Mouse (Mus musculus): Measurements from ENCODE around the gene Fkbp4. TPM values are rescaled to one million over a fixed set of nuclear protein-coding genes. Genes with fewer than 3 reads are reported as not detected.

The Fkbp4 gene
- total RNA-seq, 2 experiments from 2014 or later: 259 to 278 TPM

- peak; percentile 67 to 73 for DNase-seq
Measured at GRCm38 (mm10) chr6:128437731-128438316, 653 bp downstream of the Fkbp4 start.

GRCm38 (mm10) chr6:128437288-128437687 lies 1.2 kb downstream of the Fkbp4 start:
- intact Hi-C loops (cut with DNase I): no loop called here
- no peak for DNase-seq

More at GRCm38 (mm10) chr6:128437731-128438316, 653 bp downstream of the Fkbp4 start:
- intact Hi-C loops (cut with DNase I): no loop called here

GRCm38 (mm10) chr6:128436356-128437005 lies 2.0 kb downstream of the Fkbp4 start:
- DNase-seq: no peak
- intact Hi-C loops (cut with DNase I): no loop called here

- intact Hi-C loops (cut with DNase I): no loop called here
Measured at GRCm38 (mm10) chr6:128435474-128435873, 3.0 kb downstream of the Fkbp4 start.

GRCm38 (mm10) chr6:128433566-128433965 lies 4.9 kb downstream of the Fkbp4 start:
- no peak for DNase-seq
- intact Hi-C loops (cut with DNase I): no loop called here

More at GRCm38 (mm10) chr6:128435474-128435873, 3.0 kb downstream of the Fkbp4 start:
- peak; percentile 87 to 88 for DNase-seq

GRCm38 (mm10) chr6:128432356-128432915 lies 6.0 kb downstream of the Fkbp4 start:
- peak; percentile 64 to 68 for DNase-seq
- intact Hi-C loops (cut with DNase I): no loop called here

GRCm38 (mm10) chr6:128429826-128430225 lies 8.7 kb downstream of the Fkbp4 start:
- intact Hi-C loops (cut with DNase I): no loop called here

GRCm38 (mm10) chr6:128429300-128429699 lies 9.2 kb downstream of the Fkbp4 start:
- no peak for DNase-seq
- intact Hi-C loops (cut with DNase I): no loop called here

More at GRCm38 (mm10) chr6:128429826-128430225, 8.7 kb downstream of the Fkbp4 start:
- no peak for DNase-seq

GRCm38 (mm10) chr6:128427571-128427970 lies 10.9 kb downstream of the Fkbp4 start:
- DNase-seq: no peak
- intact Hi-C loops (cut with DNase I): no loop called here

- DNase-seq: no peak
- intact Hi-C loops (cut with DNase I): no loop called here
Measured at GRCm38 (mm10) chr6:128425046-128425445, 13.4 kb downstream of the Fkbp4 start.

GRCm38 (mm10) chr6:128424269-128425019 lies 14.0 kb downstream of the Fkbp4 start, which contains the start of gene Itfg2:
TSS of gene Itfg2 (minus strand) at chr6:128424931.
- DNase-seq: peak; percentile 94 to 95
- intact Hi-C loops (cut with DNase I): no loop called here

- intact Hi-C loops (cut with DNase I): no loop called here
- DNase-seq: no peak
Measured at GRCm38 (mm10) chr6:128423496-128424268, 14.8 kb downstream of the Fkbp4 start.

- intact Hi-C loops (cut with DNase I): no loop called here
- DNase-seq: no peak
Measured at GRCm38 (mm10) chr6:128421480-128421879, 17.0 kb downstream of the Fkbp4 start.

- intact Hi-C loops (cut with DNase I): no loop called here
- DNase-seq: no peak
Measured at GRCm38 (mm10) chr6:128421036-128421435, 17.4 kb downstream of the Fkbp4 start.

GRCm38 (mm10) chr6:128418076-128418475 lies 20.4 kb downstream of the Fkbp4 start:
- no peak for DNase-seq
- intact Hi-C loops (cut with DNase I): no loop called here

GRCm38 (mm10) chr6:128416169-128416568 lies 22.3 kb downstream of the Fkbp4 start:
- no peak for DNase-seq
- intact Hi-C loops (cut with DNase I): no loop called here

GRCm38 (mm10) chr6:128411115-128411514 lies 27.4 kb downstream of the Fkbp4 start:
- intact Hi-C loops (cut with DNase I): loop anchor here (1.0 to 5.0 kb wide), 3 partner anchors 30 to 174 kb away; no protein-coding TSS in a partner anchor
- DNase-seq: peak; percentile 77 to 85

GRCm38 (mm10) chr6:128410305-128410704 lies 28.2 kb downstream of the Fkbp4 start:
- DNase-seq: no peak
- intact Hi-C loops (cut with DNase I): loop anchor here (2.0 to 5.0 kb wide), 2 partner anchors 30 to 173 kb away; no protein-coding TSS in a partner anchor

- intact Hi-C loops (cut with DNase I): loop anchor here (5.0 kb wide), 1 partner anchor 36 kb away; no protein-coding TSS in a partner anchor
- DNase-seq: no peak
Measured at GRCm38 (mm10) chr6:128408544-128409125, 29.8 kb downstream of the Fkbp4 start.
